Mouse (Mus musculus): ENCODE data around the gene 1810043G02Rik.
"Not testable (repeated sequence)": the region's sequence is repeated elsewhere in the genome, so short reads cannot be mapped to it uniquely, and the experiment has no call there.

The 1810043G02Rik gene

GRCm38 (mm10) chr10:78004479-78005100 lies 26.3 kb downstream of the 1810043G02Rik start:
- in situ Hi-C loops (cut with MboI, MseI) = loop anchor here (5.0 kb wide), 1 partner anchor 1577 kb away; no protein-coding TSS in a partner anchor

- in situ Hi-C loops (cut with MboI, MseI) = loop anchor here (5.0 kb wide), 1 partner anchor 1579 kb away; no protein-coding TSS in a partner anchor
Measured at GRCm38 (mm10) chr10:78005791-78006438, 27.6 kb downstream of the 1810043G02Rik start.

GRCm38 (mm10) chr10:78007203-78007602 lies 28.9 kb downstream of the 1810043G02Rik start:
- in situ Hi-C loops (cut with MboI, MseI) = loop anchor here (5.0 kb wide), 1 partner anchor 1580 kb away; no protein-coding TSS in a partner anchor

- in situ Hi-C loops (cut with MboI, MseI) = loop anchor here (5.0 kb wide), 1 partner anchor 1581 kb away; no protein-coding TSS in a partner anchor
Measured at GRCm38 (mm10) chr10:78008169-78008568, 29.8 kb downstream of the 1810043G02Rik start.

GRCm38 (mm10) chr10:78009184-78009944 lies 31.0 kb downstream of the 1810043G02Rik start:
- in situ Hi-C loops (cut with MboI, MseI) = loop anchor here (5.0 kb wide), 1 partner anchor 1582 kb away; no protein-coding TSS in a partner anchor

- in situ Hi-C loops (cut with MboI, MseI) = loop anchor here (5.0 kb wide), 1 partner anchor 1583 kb away; no protein-coding TSS in a partner anchor
Measured at GRCm38 (mm10) chr10:78009945-78010293, 31.6 kb downstream of the 1810043G02Rik start, which contains the start of gene Pfkl. Pfkl (minus strand) TSS chr10:78010083.

GRCm38 (mm10) chr10:78010335-78010734 lies 32.0 kb downstream of the 1810043G02Rik start:
- in situ Hi-C loops (cut with MboI, MseI) = no loop called here

GRCm38 (mm10) chr10:78011116-78011515 lies 32.8 kb downstream of the 1810043G02Rik start:
- in situ Hi-C loops (cut with MboI, MseI) = not testable (repeated sequence)

- in situ Hi-C loops (cut with MboI, MseI) = no loop called here
Measured at GRCm38 (mm10) chr10:78012661-78013495, 34.6 kb downstream of the 1810043G02Rik start.

GRCm38 (mm10) chr10:78015489-78015888 lies 37.2 kb downstream of the 1810043G02Rik start:
- in situ Hi-C loops (cut with MboI, MseI) = no loop called here

GRCm38 (mm10) chr10:78016366-78016765 lies 38.0 kb downstream of the 1810043G02Rik start:
- in situ Hi-C loops (cut with MboI, MseI) = no loop called here

- in situ Hi-C loops (cut with MboI, MseI) = no loop called here
Measured at GRCm38 (mm10) chr10:78018797-78019203, 40.5 kb downstream of the 1810043G02Rik start.

- in situ Hi-C loops (cut with MboI, MseI) = no loop called here
Measured at GRCm38 (mm10) chr10:78019291-78019690, 41.0 kb downstream of the 1810043G02Rik start.

- in situ Hi-C loops (cut with MboI, MseI) = not testable (repeated sequence)
Measured at GRCm38 (mm10) chr10:78019984-78020383, 41.7 kb downstream of the 1810043G02Rik start.

GRCm38 (mm10) chr10:78025453-78025852 lies 47.1 kb downstream of the 1810043G02Rik start:
- in situ Hi-C loops (cut with MboI, MseI) = not testable (repeated sequence)

GRCm38 (mm10) chr10:78028129-78028528 lies 49.8 kb downstream of the 1810043G02Rik start:
- in situ Hi-C loops (cut with MboI, MseI) = no loop called here

- in situ Hi-C loops (cut with MboI, MseI) = no loop called here
Measured at GRCm38 (mm10) chr10:78029080-78029479, 50.8 kb downstream of the 1810043G02Rik start.

GRCm38 (mm10) chr10:78031987-78032386 lies 53.7 kb downstream of the 1810043G02Rik start:
- in situ Hi-C loops (cut with MboI, MseI) = loop anchor here (5.0 kb wide), 2 partner anchors 130 to 295 kb away; no protein-coding TSS in a partner anchor
